9 mouse cellular contexts compared by ENCODE assay signal in the genomic region with DNA sequence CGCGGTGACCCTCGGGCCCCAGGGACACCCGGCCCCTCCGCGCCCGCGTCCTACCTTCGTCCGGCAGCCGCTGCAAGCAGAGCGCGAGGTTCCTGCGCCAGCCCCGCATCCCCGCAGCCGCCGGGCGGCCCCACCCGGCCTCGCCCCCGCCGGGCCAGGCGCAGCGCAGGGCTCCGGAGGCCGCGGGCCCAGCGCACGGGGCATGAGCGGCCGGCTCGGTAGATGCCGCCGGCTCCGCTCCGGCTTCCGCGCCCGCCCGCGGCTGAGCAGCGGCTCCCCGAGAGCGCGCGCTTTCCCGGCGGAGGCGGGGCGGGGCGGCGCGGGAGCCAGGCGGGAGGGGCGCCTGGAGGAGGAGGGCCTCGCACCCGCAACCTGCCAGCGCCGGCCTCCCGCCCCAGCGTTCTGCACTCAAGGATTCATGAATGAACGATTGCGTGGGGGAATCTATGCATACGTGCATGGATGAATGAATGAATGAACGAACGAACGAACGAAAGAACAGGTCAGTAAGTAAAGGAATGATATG. TPM values are rescaled to one million over a fixed set of nuclear protein-coding genes. Genes with fewer than 3 reads are reported as not detected.
A peak's percentile ranks its signal among the peaks of the same experiment; 100 is the strongest.
DNase-seq lines count a peak whose midpoint lies in the region; ATAC-seq and TF ChIP-seq lines count a peak whose summit lies in the region.
"Had no signal": no experiment of that assay in that cellular context is flagged by ENCODE, and none has a peak within 500 bp of the region (broad histone marks: within the 10 kb centered on the region; RNA-seq: fewer than 3 reads in every experiment).

No protein-coding gene starts in this region.

- ATAC-seq in lung, embryonic 16.5 days (ENCODE audit: low read depth): no peak
- no peak for ATAC-seq in limb, embryonic 13.5 days (ENCODE audit: low FRiP score, low read depth)

- H3K4me3 ChIP-seq in lung, embryonic 16.5 days (ENCODE audit: low read length): peak overlapping the region; percentile 41
- no peak overlapping the region for H3K4me3 ChIP-seq in lung, adult 2 months (replicated peaks; ENCODE audit: extremely low read depth, low read depth, low read length)
- H3K4me3 ChIP-seq in limb, embryonic 13.5 days: peak overlapping the region; percentile 50

- H3K4me2 ChIP-seq in lung, embryonic 16.5 days (ENCODE audit: low read depth, low read length): peak overlapping the region; percentile 70
- peak overlapping the region; percentile 87 for H3K4me2 ChIP-seq in limb, embryonic 13.5 days (replicated peaks)

- TF ChIP-seq POLR2A in lung, adult 2 months (IDR thresholded peaks at IDR 0.05; ENCODE audit: borderline replicate concordance, extremely low read depth, low read depth, low read length): no peak

- TF ChIP-seq CTCF in lung, adult 2 months (IDR thresholded peaks at IDR 0.05; ENCODE audit: insufficient read depth, low read length): no peak

- H3K27me3 ChIP-seq in lung, embryonic 16.5 days (ENCODE audit: control insufficient read depth, insufficient read depth, low read depth, low read length): peaks cover 47% of the 10 kb centered on the region
- peaks cover 83% of the 10 kb centered on the region for H3K27me3 ChIP-seq in limb, embryonic 13.5 days

- H3K9me3 ChIP-seq in lung, embryonic 16.5 days (ENCODE audit: control insufficient read depth, low read length): no peaks in the 10 kb centered on the region
- H3K9me3 ChIP-seq in limb, embryonic 13.5 days: no peaks in the 10 kb centered on the region

- no peak overlapping the region for H3K27ac ChIP-seq in lung, embryonic 16.5 days (ENCODE audit: low read length)
- no peak overlapping the region for H3K27ac ChIP-seq in limb, embryonic 13.5 days
- H3K27ac ChIP-seq: macrophage had no signal

- H3K4me1 ChIP-seq in lung, embryonic 16.5 days (replicated peaks; ENCODE audit: control insufficient read depth, insufficient read depth, low read length): 0 out of 2 replicates have a peak, but pooled peaks cover 4% of the 10 kb centered on the region
- H3K4me1 ChIP-seq in lung, adult 2 months (ENCODE audit: control insufficient read depth, insufficient read depth, low read length): no peaks in the 10 kb centered on the region
- peaks cover 14% of the 10 kb centered on the region for H3K4me1 ChIP-seq in limb, embryonic 13.5 days

- peak; percentile 21 for DNase-seq in adrenal gland, postnatal 25 days
- no peak for DNase-seq in adrenal gland, adult 8-10 months
- DNase-seq in lung, adult 2 months: no peak
- peak; percentile 48 to 57 for DNase-seq in right cerebral cortex, postnatal 10 days (ENCODE audit: low spot score in 2 of 2)
- no peak for DNase-seq in layer of hippocampus, adult 9-10 months (ENCODE audit: low spot score)
- no peak for DNase-seq in layer of hippocampus, adult 11-12 months (ENCODE audit: low spot score)

- WGBS in lung, embryonic 16.5 days: 4% methylated on average over 61 of the region's 69 CpGs
- 7% methylated on average over 69 of the region's 69 CpGs for whole genome bisulfite sequencing in lung, adult 2 months
- WGBS in limb, embryonic 13.5 days: 4% methylated on average over 66 of the region's 69 CpGs

- H3K9ac ChIP-seq in lung, embryonic 16.5 days (ENCODE audit: low read length): no peak overlapping the region
- peak overlapping the region; percentile 50; the same call in 1 of the 2 replicates for H3K9ac ChIP-seq in limb, embryonic 13.5 days

- no peaks in the 10 kb centered on the region for H3K36me3 ChIP-seq in lung, embryonic 16.5 days (ENCODE audit: control insufficient read depth, insufficient read depth, low read length)
- H3K36me3 ChIP-seq in limb, embryonic 13.5 days: no peaks in the 10 kb centered on the region

RNA-seq across cellular contexts. Expression of gene Grip2, which starts 16.6 kb away (rescaled TPM):
- 1.4 and 1.9 TPM in 2 replicates for total RNA-seq in adrenal gland, postnatal 25 days (2021)
- total RNA-seq in adrenal gland, adult 8-10 months (2022): 1 to 10 TPM; 3.0 to 4.7 (median 4.1) TPM
- polyA plus RNA-seq in lung, embryonic 16.5 days (2015; fragmentation: Nextera tagmentation; extraction: Ambion mirVana): 0.46 and 0.69 TPM in 2 replicates
- polyA plus RNA-seq in lung, adult 2 months (2012; rRNA removed): 1.2 and 2.1 TPM in 2 replicates
- 1.6 and 1.7 TPM in 2 replicates for polyA plus RNA-seq in limb, embryonic 13.5 days (2015; fragmentation: Nextera tagmentation; extraction: Ambion mirVana)
- polyA plus RNA-seq: macrophage had no signal

RNA-seq across cellular contexts. Expression of gene Ccdc174, which starts 34.2 kb away (rescaled TPM):
- total RNA-seq in adrenal gland, postnatal 25 days (2021): 34.7 and 37.6 TPM in 2 replicates
- 10 to 100 TPM; 33.4 to 61.1 (median 37.6) TPM for total RNA-seq in adrenal gland, adult 8-10 months (2022)
- 28.4 and 35.5 TPM in 2 replicates for polyA plus RNA-seq in lung, embryonic 16.5 days (2015; fragmentation: Nextera tagmentation; extraction: Ambion mirVana)
- 2.7 and 3.8 TPM in 2 replicates for polyA plus RNA-seq in lung, adult 2 months (2012; rRNA removed)
- polyA plus RNA-seq in limb, embryonic 13.5 days (2015; fragmentation: Nextera tagmentation; extraction: Ambion mirVana): 44.3 and 44.9 TPM in 2 replicates

RNA-seq across cellular contexts. Expression of gene 4930590J08Rik, which starts 58.9 kb away (rescaled TPM):
- total RNA-seq in adrenal gland, postnatal 25 days (2021): 1.7 and 1.9 TPM in 2 replicates
- 1 to 10 TPM; 2.0 to 4.0 (median 3.0) TPM for total RNA-seq in adrenal gland, adult 8-10 months (2022)
- polyA plus RNA-seq in lung, embryonic 16.5 days (2015; fragmentation: Nextera tagmentation; extraction: Ambion mirVana): 0.10 and 0.31 TPM in 2 replicates
- 0.22 TPM in 2 replicates for polyA plus RNA-seq in lung, adult 2 months (2012; rRNA removed)
- 0.57 and 0.69 TPM in 2 replicates for polyA plus RNA-seq in limb, embryonic 13.5 days (2015; fragmentation: Nextera tagmentation; extraction: Ambion mirVana)

Comparison
In these comparisons a context has a peak if more than half of its experiments do, and no peak if none do; other contexts are left out.
1. DNase-seq: peak in adrenal gland, postnatal 25 days (single experiment) and right cerebral cortex, postnatal 10 days (2 of 2); none in adrenal gland, adult 8-10 months (single experiment), lung, adult 2 months (single experiment), layer of hippocampus, adult 9-10 months (single experiment) and layer of hippocampus, adult 11-12 months (single experiment).